Mouse (Mus musculus) CH12.LX (cell line): ENCODE data around the gene 4930402K13Rik.
A peak's percentile ranks its signal among the peaks of the same experiment; 100 is the strongest.
"Not testable (repeated sequence)": the region's sequence is repeated elsewhere in the genome, so short reads cannot be mapped to it uniquely, and the experiment has no call there.

Experiments used
- CHD2 ChIP-seq: IDR thresholded peaks from 2 replicates; pipeline ENCODE4 v1.6.1; 2011; ENCODE audit warnings: low read length, improper control_type of control experiment
- CTCF ChIP-seq, 2 experiments: IDR thresholded peaks in 1 of 2; conservative IDR thresholded peaks in 1 of 2; 2 replicates each; pipeline ENCODE4 v1.5.1; 2011 to 2012; ENCODE audit warnings: low read depth in 2 of 2, low read length in 2 of 2, improper control_type of control experiment in 1 of 2, inconsistent platforms in 1 of 2, mild to moderate bottlenecking in 1 of 2, moderate library complexity in 1 of 2
- EP300 ChIP-seq: IDR thresholded peaks from 2 replicates; pipeline ENCODE4 v1.6.1; 2011; ENCODE audit warnings: low read length, improper control_type of control experiment
- GABPA ChIP-seq: IDR thresholded peaks from 2 replicates; pipeline ENCODE4 v1.6.1; 2012; ENCODE audit warnings: low read depth, low read length, improper control_type of control experiment, inconsistent platforms; ENCODE audit not compliant: insufficient replicate concordance
- HCFC1 ChIP-seq: IDR thresholded peaks from 2 replicates; pipeline ENCODE4 v1.6.1; 2012; ENCODE audit warnings: low read depth, mild to moderate bottlenecking, inconsistent platforms, low read length, improper control_type of control experiment
- KAT2A ChIP-seq: IDR thresholded peaks from 2 replicates; pipeline ENCODE4 v1.6.1; 2012; ENCODE audit warnings: low read length, improper control_type of control experiment, inconsistent platforms; ENCODE audit not compliant: insufficient replicate concordance
- MXI1 ChIP-seq: IDR thresholded peaks from 2 replicates; pipeline ENCODE4 v1.6.1; 2011; ENCODE audit warnings: mild to moderate bottlenecking, low read depth, low read length, improper control_type of control experiment
- MYC ChIP-seq: IDR thresholded peaks from 2 replicates; pipeline ENCODE4 v1.6.1; 2011; ENCODE audit warnings: low read depth, mild to moderate bottlenecking, improper control_type of control experiment, low read length
- NRF1 ChIP-seq: IDR thresholded peaks from 2 replicates; pipeline ENCODE4 v1.6.1; 2014; ENCODE audit warnings: low read depth, mild to moderate bottlenecking, inconsistent platforms, low read length, improper control_type of control experiment, moderate library complexity
- POLR2A ChIP-seq: IDR thresholded peaks from 2 replicates; pipeline ENCODE4 v1.6.1; 2011; ENCODE audit warnings: low read depth, mild to moderate bottlenecking, improper control_type of control experiment, low read length
- POLR2AphosphoS2 ChIP-seq: IDR thresholded peaks from 2 replicates; pipeline ENCODE4 v1.6.1; 2011; ENCODE audit warnings: low read depth, low read length, improper control_type of control experiment
- TCF12 ChIP-seq: IDR thresholded peaks from 2 replicates; pipeline ENCODE4 v1.6.1; 2014; ENCODE audit warnings: low read depth, mild to moderate bottlenecking, inconsistent platforms, low read length, improper control_type of control experiment
- ZNF384 ChIP-seq: IDR thresholded peaks from 2 replicates; pipeline ENCODE4 v1.6.1; 2012; ENCODE audit warnings: low read depth, low read length, improper control_type of control experiment, inconsistent platforms

DNA sequence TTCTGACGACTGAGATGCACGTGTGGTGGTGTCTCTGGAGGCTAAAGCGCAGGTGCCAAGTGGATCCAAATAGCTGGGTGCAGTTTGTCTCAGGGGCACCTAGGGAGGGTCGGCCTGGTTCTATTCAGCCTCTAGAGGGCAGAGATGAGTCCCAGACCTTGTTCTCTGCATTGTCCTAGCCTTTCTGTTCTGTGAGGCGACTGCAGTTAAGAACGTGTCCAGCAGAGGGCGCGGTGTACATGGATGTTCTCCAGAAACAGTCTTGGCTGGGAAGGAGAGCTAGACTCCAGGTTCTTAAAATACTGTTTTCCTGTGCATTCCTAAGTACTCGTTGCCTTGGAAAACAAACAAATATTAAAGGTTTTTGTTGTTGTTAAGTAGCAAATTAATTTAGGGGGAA is 43.4 kb upstream of the 4930402K13Rik start:
- peak in 1 of 2 experiments; percentile 52; a peak in 2 of 4 replicates for TF ChIP-seq CTCF (conservative IDR thresholded peaks at IDR 0.05 in 1 of 2, IDR thresholded peaks at IDR 0.05 in 1 of 2; ENCODE audit: low read depth in 2 of 2, low read length in 2 of 2)
- TF ChIP-seq NRF1, POLR2A, GABPA, ZNF384, KAT2A, CHD2, EP300, HCFC1, MYC, MXI1, TCF12, POLR2AphosphoS2: not testable (repeated sequence)
